Mouse (Mus musculus): ENCODE data around the gene Nlgn1. TPM values are rescaled to one million over a fixed set of nuclear protein-coding genes. Genes with fewer than 3 reads are reported as not detected.

Gene Nlgn1
- polyA plus RNA-seq (2014; fragmentation: Nextera tagmentation; extraction: Ambion mirVana) = 1.9 and 2.7 TPM in 2 replicates

DNA sequence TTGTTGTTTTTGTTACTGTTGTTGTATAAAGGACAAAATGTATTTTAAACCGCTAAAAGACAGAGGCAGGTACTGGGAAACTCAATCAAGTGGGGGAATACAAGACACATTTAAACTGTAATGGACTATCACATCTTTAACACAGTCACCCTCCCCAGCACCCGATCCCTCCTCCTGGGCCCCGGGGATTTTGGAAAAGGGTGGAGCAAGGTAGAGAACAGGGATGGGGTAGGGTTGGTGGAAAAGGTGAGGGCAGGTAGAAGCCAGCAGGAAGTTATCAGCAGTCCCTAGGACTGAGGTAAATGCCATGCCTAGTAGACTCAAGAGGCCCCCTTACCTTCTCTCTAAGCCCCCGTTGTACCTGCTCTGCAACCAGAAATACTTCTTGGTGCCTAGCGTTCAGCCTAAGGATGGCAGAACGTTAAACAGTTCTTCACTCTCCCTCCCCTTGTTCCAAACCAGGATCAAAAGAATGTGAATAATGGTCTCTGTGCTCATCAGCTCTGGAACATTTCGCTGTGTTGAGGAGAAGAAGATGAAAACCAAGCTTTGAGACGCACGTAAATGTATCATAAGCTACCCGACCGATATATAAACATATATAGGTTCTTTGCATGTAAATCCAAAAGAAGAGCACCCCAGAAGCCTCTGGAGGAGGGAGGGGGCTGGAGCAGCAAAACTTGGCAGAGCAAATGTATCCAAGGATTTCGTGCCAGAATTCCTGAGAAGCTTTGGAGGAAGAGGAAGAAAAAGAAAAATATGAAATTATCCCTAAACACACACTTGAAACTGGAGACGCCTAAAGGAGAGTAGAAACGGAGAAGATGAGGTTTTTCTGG, at the start of gene Nlgn1:
Gene Nlgn1, minus strand, starts transcription at position 61 of the 839 bp plus-strand sequence.
- peaks cover 8% of the 10 kb centered on the region for H3K27me3 ChIP-seq (ENCODE audit: control insufficient read depth, insufficient read depth, low read length)
- no peak for DNase-seq (ENCODE audit: low spot score)
- ATAC-seq (replicated peaks; ENCODE audit: insufficient number of reproducible peaks, low FRiP score, low TSS enrichment, low read depth) = no peak
- H3K36me3 ChIP-seq (replicated peaks; ENCODE audit: control insufficient read depth, insufficient read depth, low read depth, low read length) = no peaks in the 10 kb centered on the region
- H3K4me2 ChIP-seq (ENCODE audit: low read depth, low read length) = peak within 1 kb of the TSS; percentile 97
- H3K4me1 ChIP-seq (ENCODE audit: control insufficient read depth, insufficient read depth, low read length) = no peaks in the 10 kb centered on the region; the same call in 1 of the 2 replicates
- WGBS = 4% methylated on average over 14 of the region's 14 CpGs
- H3K4me3 ChIP-seq (ENCODE audit: low read depth, low read length) = peak within 1 kb of the TSS; percentile 62
- H3K9me3 ChIP-seq (replicated peaks; ENCODE audit: control insufficient read depth, low read length) = no peaks in the 10 kb centered on the region
- H3K27ac ChIP-seq (replicated peaks; ENCODE audit: low read depth, low read length) = no peak within 1 kb of the TSS
- H3K9ac ChIP-seq (replicated peaks; ENCODE audit: low read length) = peak within 1 kb of the TSS; percentile 72

GRCm38 (mm10) chr3:26378272-26378671, 46.0 kb upstream of the Nlgn1 start:
- H3K4me2 ChIP-seq (ENCODE audit: low read depth, low read length) = no peak overlapping the region
- ATAC-seq (replicated peaks; ENCODE audit: insufficient number of reproducible peaks, low FRiP score, low TSS enrichment, low read depth) (no peak), DNase-seq (ENCODE audit: low spot score) (no peak)
- no peaks in the 10 kb centered on the region for H3K9me3 ChIP-seq (replicated peaks; ENCODE audit: control insufficient read depth, low read length)
- H3K27ac ChIP-seq (replicated peaks; ENCODE audit: low read depth, low read length) = no peak overlapping the region
- no peak overlapping the region for H3K4me3 ChIP-seq (ENCODE audit: low read depth, low read length)
- no peak overlapping the region for H3K9ac ChIP-seq (replicated peaks; ENCODE audit: low read length)
- H3K36me3 ChIP-seq (replicated peaks; ENCODE audit: control insufficient read depth, insufficient read depth, low read depth, low read length) = no peaks in the 10 kb centered on the region
- H3K27me3 ChIP-seq (ENCODE audit: control insufficient read depth, insufficient read depth, low read length) = no peaks in the 10 kb centered on the region
- WGBS = 72% methylated on average over 2 of the region's 2 CpGs
- no peaks in the 10 kb centered on the region for H3K4me1 ChIP-seq (ENCODE audit: control insufficient read depth, insufficient read depth, low read length)

DNA sequence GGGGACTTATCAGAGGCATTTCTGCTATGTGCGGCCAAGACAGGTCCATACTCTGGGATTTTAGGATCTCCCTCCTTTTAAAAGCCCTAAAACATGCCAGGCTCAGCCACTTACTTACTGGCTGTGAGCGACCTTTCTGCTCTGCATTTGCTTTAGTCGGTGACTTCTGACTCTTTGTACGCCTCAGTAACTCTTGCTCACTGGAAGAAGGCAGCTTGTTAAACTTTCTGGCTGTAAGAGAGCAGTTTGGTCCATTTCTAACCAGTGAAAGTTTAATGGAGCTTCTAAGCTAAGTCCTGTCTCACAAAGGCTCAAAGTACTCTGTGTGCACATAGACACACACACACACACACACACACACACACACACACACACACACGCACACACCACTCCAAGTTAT, 22.8 kb upstream of the Nlgn1 start:
- Histone ChIP-seq H3K4me3 (ENCODE audit: low read depth, low read length) (no peak overlapping the region), H3K9me3 (replicated peaks; ENCODE audit: control insufficient read depth, low read length) (no peaks in the 10 kb centered on the region), H3K36me3 (replicated peaks; ENCODE audit: control insufficient read depth, insufficient read depth, low read depth, low read length) (no peaks in the 10 kb centered on the region), H3K4me2 (ENCODE audit: low read depth, low read length) (no peak overlapping the region), H3K9ac (replicated peaks; ENCODE audit: low read length) (no peak overlapping the region), H3K27ac (replicated peaks; ENCODE audit: low read depth, low read length) (no peak overlapping the region), H3K27me3 (ENCODE audit: control insufficient read depth, insufficient read depth, low read length) (no peaks in the 10 kb centered on the region), H3K4me1 (ENCODE audit: control insufficient read depth, insufficient read depth, low read length) (no peaks in the 10 kb centered on the region)
- DNase-seq (ENCODE audit: low spot score) = no peak
- WGBS = 82% methylated on average over 5 of the region's 5 CpGs
- ATAC-seq (replicated peaks; ENCODE audit: insufficient number of reproducible peaks, low FRiP score, low TSS enrichment, low read depth) = no peak

GRCm38 (mm10) chr3:26354483-26355030, 22.3 kb upstream of the Nlgn1 start:
- WGBS = 72% methylated on average over 5 of the region's 5 CpGs
- ATAC-seq (replicated peaks; ENCODE audit: insufficient number of reproducible peaks, low FRiP score, low TSS enrichment, low read depth) (no peak), DNase-seq (ENCODE audit: low spot score) (no peak)
- Histone ChIP-seq H3K9me3 (replicated peaks; ENCODE audit: control insufficient read depth, low read length) (no peaks in the 10 kb centered on the region), H3K4me1 (ENCODE audit: control insufficient read depth, insufficient read depth, low read length) (no peaks in the 10 kb centered on the region), H3K27me3 (ENCODE audit: control insufficient read depth, insufficient read depth, low read length) (no peaks in the 10 kb centered on the region), H3K36me3 (replicated peaks; ENCODE audit: control insufficient read depth, insufficient read depth, low read depth, low read length) (no peaks in the 10 kb centered on the region), H3K4me2 (ENCODE audit: low read depth, low read length) (no peak overlapping the region), H3K4me3 (ENCODE audit: low read depth, low read length) (no peak overlapping the region), H3K27ac (replicated peaks; ENCODE audit: low read depth, low read length) (no peak overlapping the region), H3K9ac (replicated peaks; ENCODE audit: low read length) (no peak overlapping the region)

DNA sequence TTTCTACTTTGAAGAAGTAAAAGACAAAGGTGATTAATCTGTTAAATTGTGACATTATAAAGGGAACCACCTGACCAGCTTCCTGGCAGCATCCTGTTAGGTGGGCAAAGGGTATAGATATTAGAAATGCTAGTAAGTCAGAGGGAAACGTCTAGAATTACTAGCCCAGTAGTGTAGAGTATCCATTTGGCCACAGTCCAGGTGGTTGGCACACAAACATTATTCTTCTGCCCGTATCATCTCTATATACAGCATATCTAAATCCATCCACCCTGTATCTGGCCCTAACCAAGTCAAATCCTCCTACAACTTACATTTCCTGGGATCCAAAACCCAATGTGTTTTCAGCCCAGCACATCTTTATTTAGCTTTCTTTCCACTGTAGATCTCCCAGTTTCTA, 5.2 kb upstream of the Nlgn1 start:
- ATAC-seq (replicated peaks; ENCODE audit: insufficient number of reproducible peaks, low FRiP score, low TSS enrichment, low read depth) = no peak
- WGBS = 75% methylated on average over 2 of the region's 2 CpGs
- no peak overlapping the region for H3K27ac ChIP-seq (replicated peaks; ENCODE audit: low read depth, low read length)
- no peak overlapping the region for H3K4me3 ChIP-seq (ENCODE audit: low read depth, low read length)
- no peaks in the 10 kb centered on the region; the same call in 1 of the 2 replicates for H3K4me1 ChIP-seq (ENCODE audit: control insufficient read depth, insufficient read depth, low read length)
- peaks cover 6% of the 10 kb centered on the region for H3K27me3 ChIP-seq (ENCODE audit: control insufficient read depth, insufficient read depth, low read length)
- H3K9ac ChIP-seq (replicated peaks; ENCODE audit: low read length) = no peak overlapping the region
- no peak for DNase-seq (ENCODE audit: low spot score)
- no peaks in the 10 kb centered on the region for H3K36me3 ChIP-seq (replicated peaks; ENCODE audit: control insufficient read depth, insufficient read depth, low read depth, low read length)
- H3K4me2 ChIP-seq (ENCODE audit: low read depth, low read length) = no peak overlapping the region
- no peaks in the 10 kb centered on the region for H3K9me3 ChIP-seq (replicated peaks; ENCODE audit: control insufficient read depth, low read length)

- Histone ChIP-seq H3K27me3 (ENCODE audit: control insufficient read depth, insufficient read depth, low read length) (peaks cover 8% of the 10 kb centered on the region), H3K27ac (replicated peaks; ENCODE audit: low read depth, low read length) (no peak overlapping the region), H3K4me2 (ENCODE audit: low read depth, low read length) (peak overlapping the region; percentile 91), H3K4me3 (ENCODE audit: low read depth, low read length) (peak overlapping the region; percentile 51), H3K9me3 (replicated peaks; ENCODE audit: control insufficient read depth, low read length) (no peaks in the 10 kb centered on the region), H3K4me1 (ENCODE audit: control insufficient read depth, insufficient read depth, low read length) (no peaks in the 10 kb centered on the region; the same call in 1 of the 2 replicates), H3K9ac (replicated peaks; ENCODE audit: low read length) (peak overlapping the region; percentile 56), H3K36me3 (replicated peaks; ENCODE audit: control insufficient read depth, insufficient read depth, low read depth, low read length) (no peaks in the 10 kb centered on the region)
- ATAC-seq (replicated peaks; ENCODE audit: insufficient number of reproducible peaks, low FRiP score, low TSS enrichment, low read depth) = peak; percentile 53
- under 1% methylated on average over 38 of the region's 41 CpGs for WGBS
- DNase-seq (ENCODE audit: low spot score) = peak; percentile 66
Observed at GRCm38 (mm10) chr3:26333239-26333811, 1.1 kb upstream of the Nlgn1 start.

DNA sequence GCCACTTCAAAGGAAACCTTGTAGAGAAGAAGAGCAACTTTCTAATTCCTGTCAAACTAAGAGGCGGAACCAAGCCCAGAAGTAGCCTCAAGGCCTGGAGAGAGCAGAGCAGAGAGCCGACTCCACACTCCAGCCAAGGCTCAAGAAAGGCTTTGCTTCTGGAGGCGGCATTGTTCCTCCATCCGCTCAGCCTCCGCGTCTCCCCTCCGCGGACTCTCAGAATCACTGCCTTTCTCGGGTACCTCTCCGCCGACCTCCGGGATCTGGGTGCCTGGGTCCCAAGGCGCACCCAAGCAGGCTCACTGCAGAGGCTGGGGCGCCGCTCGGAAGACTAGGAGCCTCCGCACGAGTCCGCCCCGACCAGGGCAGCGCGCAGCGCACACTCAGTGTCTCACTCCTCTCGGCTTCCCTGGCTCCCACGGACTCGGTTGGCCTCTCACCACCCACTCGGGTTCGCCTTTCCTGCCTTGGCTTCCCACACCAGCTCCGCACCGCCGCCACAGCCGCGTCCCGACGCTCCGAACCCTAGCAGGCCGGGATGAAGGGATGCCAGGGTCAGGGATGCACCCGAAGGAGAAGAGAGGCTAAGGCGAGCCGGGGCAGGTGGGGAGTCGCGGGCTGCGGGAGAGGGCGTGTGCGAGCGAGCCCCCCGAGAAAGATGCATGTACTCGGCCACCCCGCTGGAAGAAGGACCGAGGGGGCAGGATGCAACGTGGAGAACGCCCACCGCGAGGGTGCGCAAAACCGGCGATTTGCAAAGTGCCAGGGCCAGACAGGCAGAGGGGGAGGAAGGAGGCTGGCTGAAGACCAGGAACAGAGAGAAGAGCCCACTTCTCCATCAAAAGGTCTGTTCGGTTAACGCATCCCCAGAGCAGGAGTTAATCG, 841 bp downstream of the Nlgn1 start:
- WGBS = under 1% methylated on average over 60 of the region's 60 CpGs

More for the DNA sequence above, 841 bp downstream of the Nlgn1 start:
- DNase-seq (ENCODE audit: low spot score) (peak; percentile 63), ATAC-seq (replicated peaks; ENCODE audit: insufficient number of reproducible peaks, low FRiP score, low TSS enrichment, low read depth) (peak; percentile 71)
- no peak overlapping the region for H3K27ac ChIP-seq (replicated peaks; ENCODE audit: low read depth, low read length)
- peak overlapping the region; percentile 62 for H3K4me3 ChIP-seq (ENCODE audit: low read depth, low read length)
- H3K4me2 ChIP-seq (ENCODE audit: low read depth, low read length) = peak overlapping the region; percentile 97
- H3K27me3 ChIP-seq (ENCODE audit: control insufficient read depth, insufficient read depth, low read length) = peaks cover 8% of the 10 kb centered on the region
- peak overlapping the region; percentile 72 for H3K9ac ChIP-seq (replicated peaks; ENCODE audit: low read length)
- no peaks in the 10 kb centered on the region; the same call in 1 of the 2 replicates for H3K4me1 ChIP-seq (ENCODE audit: control insufficient read depth, insufficient read depth, low read length)
- no peaks in the 10 kb centered on the region for H3K9me3 ChIP-seq (replicated peaks; ENCODE audit: control insufficient read depth, low read length)
- H3K36me3 ChIP-seq (replicated peaks; ENCODE audit: control insufficient read depth, insufficient read depth, low read depth, low read length) = no peaks in the 10 kb centered on the region

Data from embryonic facial prominence, embryonic 11.5 days (tissue).